Mouse (Mus musculus) kidney, adult 2 months (tissue): ENCODE data around the gene Zfp64. TPM values are rescaled to one million over a fixed set of nuclear protein-coding genes. Genes with fewer than 3 reads are reported as not detected.
A peak's percentile ranks its signal among the peaks of the same experiment; 100 is the strongest.

Source experiments
- DNase-seq: peaks from one replicate; pipeline ENCODE4 v3.0.0; 2021
- H3K27ac ChIP-seq: fragments of 200-500 bp; 2 replicates; pipeline ENCODE4 v1.5.1; 2012; ENCODE audit warnings: low read depth, low read length, control low read depth, inconsistent platforms; ENCODE audit not compliant: insufficient read depth
- H3K27me3 ChIP-seq: fragments of 200-500 bp; replicated peaks from 2 replicates; pipeline ENCODE4 v1.6.1; 2012; ENCODE audit warnings: mild to moderate bottlenecking, moderate library complexity, low read length, inconsistent platforms; ENCODE audit not compliant: control insufficient read depth, insufficient read depth
- H3K36me3 ChIP-seq: fragments of 200-500 bp; 2 replicates; pipeline ENCODE4 v1.6.1; 2012; ENCODE audit warnings: mild to moderate bottlenecking, moderate library complexity, low read length, inconsistent platforms; ENCODE audit not compliant: control insufficient read depth, insufficient read depth
- H3K4me1 ChIP-seq: fragments of 200-500 bp; 2 replicates; pipeline ENCODE4 v1.6.1; 2011; ENCODE audit warnings: low read length; ENCODE audit not compliant: control insufficient read depth, insufficient read depth
- H3K4me3 ChIP-seq: fragments of 200-500 bp; 2 replicates; pipeline ENCODE4 v1.5.1; 2011; ENCODE audit warnings: mild to moderate bottlenecking, low read depth, low read length, control low read depth; ENCODE audit not compliant: insufficient read depth
- CTCF ChIP-seq: fragments of 200-500 bp; conservative IDR thresholded peaks from 2 replicates; pipeline ENCODE4 v1.5.1; 2011; ENCODE audit warnings: low read depth, mild to moderate bottlenecking, control low read depth, low read length, moderate library complexity, mixed read lengths; ENCODE audit not compliant: insufficient read depth, insufficient read length
- POLR2A ChIP-seq: fragments of 200-500 bp; IDR thresholded peaks from one replicate; pipeline ENCODE4 v1.6.1; 2011; ENCODE audit warnings: low read depth, low read length, control low read depth
- WGBS: fragments of 180-500 bp; shearing (Covaris S2); methylation state at CpG from one replicate; pipeline ENCODE4 v1.1.7; 2018; 5-methylcytosine and 5-hydroxymethylcytosine counted together
- polyA plus RNA-seq: library from polyadenylated mRNA; depleted of rRNA; stranded (reverse); fragments of >200 nt; gene quantifications from 2 replicates; pipeline ENCODE4 v1.2.3, GENCODE M21; 2012

Gene Zfp64
- polyA plus RNA-seq, 1 experiment, result 18.6 TPM

- no peak for TF ChIP-seq POLR2A
- no peak for TF ChIP-seq CTCF
- H3K27ac ChIP-seq, result no peak overlapping the region
- DNase-seq, result no peak
- no peaks in the 10 kb centered on the region for H3K4me1 ChIP-seq
- H3K4me3 ChIP-seq, result no peak overlapping the region
- H3K36me3 ChIP-seq, result no peaks in the 10 kb centered on the region; the same call in 1 of the 2 replicates
- no peaks in the 10 kb centered on the region for H3K27me3 ChIP-seq
- 96% methylated on average over 14 of the region's 14 CpGs for WGBS
Observed at GRCm38 (mm10) chr2:168931686-168932085, 23.7 kb downstream of the Zfp64 start.

- no peaks in the 10 kb centered on the region for H3K27me3 ChIP-seq
- H3K36me3 ChIP-seq, result no peaks in the 10 kb centered on the region; the same call in 1 of the 2 replicates
- H3K4me1 ChIP-seq, result no peaks in the 10 kb centered on the region
- WGBS, result 23% methylated on average over 10 of the region's 10 CpGs
- TF ChIP-seq POLR2A (no peak), CTCF (peak; percentile 66)
- H3K4me3 ChIP-seq, result no peak overlapping the region
- no peak overlapping the region for H3K27ac ChIP-seq
- peak; percentile 71 for DNase-seq
Observed at GRCm38 (mm10) chr2:168929691-168930090, 25.7 kb downstream of the Zfp64 start.

DNA sequence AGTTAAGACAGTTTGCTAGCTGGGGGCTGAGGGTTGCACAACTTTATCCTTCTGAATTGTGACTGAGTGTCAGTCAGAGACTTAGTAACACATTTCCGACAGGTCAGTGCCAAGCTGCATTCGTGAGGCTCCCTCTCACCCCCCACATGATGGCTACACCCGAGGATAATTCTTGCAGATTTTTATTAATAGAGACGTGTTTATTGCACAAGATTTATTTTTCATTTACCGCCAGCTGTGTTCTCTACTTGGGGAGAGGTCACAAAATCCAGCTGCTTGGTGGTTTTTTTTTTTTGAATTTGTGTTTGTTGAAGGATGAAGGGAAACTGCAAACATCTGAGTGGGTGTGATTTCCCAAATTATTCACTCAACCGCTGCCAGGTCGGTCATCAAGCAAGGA lies 28.0 kb downstream of the Zfp64 start:
- no peaks in the 10 kb centered on the region for H3K27me3 ChIP-seq
- H3K4me1 ChIP-seq, result no peaks in the 10 kb centered on the region
- H3K4me3 ChIP-seq, result no peak overlapping the region
- 78% methylated on average over 7 of the region's 7 CpGs for WGBS
- TF ChIP-seq POLR2A (no peak), CTCF (no peak)
- no peak for DNase-seq
- H3K36me3 ChIP-seq, result no peaks in the 10 kb centered on the region
- H3K27ac ChIP-seq, result no peak overlapping the region

GRCm38 (mm10) chr2:168926257-168926810 lies 29.1 kb downstream of the Zfp64 start:
- no peak overlapping the region for H3K4me3 ChIP-seq
- TF ChIP-seq POLR2A (no peak), CTCF (no peak)
- no peak overlapping the region for H3K27ac ChIP-seq
- no peak for DNase-seq
- 94% methylated on average over 37 of the region's 37 CpGs for WGBS
- no peaks in the 10 kb centered on the region for H3K36me3 ChIP-seq
- H3K27me3 ChIP-seq, result no peaks in the 10 kb centered on the region
- H3K4me1 ChIP-seq, result no peaks in the 10 kb centered on the region

DNA sequence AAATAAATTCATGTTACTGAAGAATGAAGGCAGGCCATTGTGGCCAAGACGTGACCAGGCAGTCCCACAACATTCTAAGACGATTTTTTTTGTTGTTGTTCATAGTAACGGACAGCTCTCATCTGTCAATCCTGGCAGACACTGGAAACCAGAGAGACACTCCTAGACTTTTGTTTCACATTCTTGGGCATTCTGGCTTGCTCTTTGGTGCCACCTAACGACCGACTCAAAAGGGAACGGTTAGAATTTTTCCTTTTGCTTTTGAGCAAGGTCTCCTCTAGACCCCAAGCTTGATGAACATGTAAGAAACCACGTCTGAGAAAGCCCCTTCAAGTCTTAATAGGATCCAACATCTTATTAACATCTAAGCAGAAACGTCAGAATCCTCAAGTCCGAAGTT lies 31.7 kb downstream of the Zfp64 start:
- H3K4me3 ChIP-seq, result no peak overlapping the region
- H3K27ac ChIP-seq, result no peak overlapping the region
- peak; percentile 42 for DNase-seq
- no peaks in the 10 kb centered on the region for H3K4me1 ChIP-seq
- TF ChIP-seq CTCF, result peak; percentile 35; the same call in 1 of the 2 replicates
- no peak for TF ChIP-seq POLR2A
- H3K36me3 ChIP-seq, result no peaks in the 10 kb centered on the region
- H3K27me3 ChIP-seq, result no peaks in the 10 kb centered on the region
- WGBS, result 13% methylated on average over 9 of the region's 9 CpGs

DNA sequence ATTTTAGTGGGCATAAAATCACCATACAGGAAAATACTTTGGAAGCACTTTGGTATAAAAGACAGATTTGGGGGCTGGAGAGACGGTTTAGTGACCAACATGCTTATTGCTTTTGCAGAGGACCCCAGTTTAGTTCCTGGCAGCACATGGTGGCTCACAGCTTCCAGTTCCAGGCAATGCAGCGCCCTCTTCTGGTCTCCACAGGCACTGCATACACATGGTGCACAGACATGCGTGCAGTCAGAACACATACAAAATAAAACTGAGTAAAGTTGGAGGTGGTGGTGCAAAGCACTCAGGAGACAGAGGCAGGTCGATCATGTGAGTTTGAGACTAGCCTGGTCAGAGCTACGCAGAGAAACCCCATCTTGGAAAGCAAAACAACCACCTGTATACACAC lies 32.9 kb downstream of the Zfp64 start:
- no peaks in the 10 kb centered on the region for H3K36me3 ChIP-seq
- H3K4me1 ChIP-seq, result no peaks in the 10 kb centered on the region
- no peak overlapping the region for H3K27ac ChIP-seq
- no peak for TF ChIP-seq POLR2A
- TF ChIP-seq CTCF, result peak; percentile 28; the same call in 1 of the 2 replicates
- H3K27me3 ChIP-seq, result no peaks in the 10 kb centered on the region
- 86% methylated on average over 5 of the region's 5 CpGs for WGBS
- no peak overlapping the region for H3K4me3 ChIP-seq
- no peak for DNase-seq

- 70% methylated on average over 15 of the region's 15 CpGs for WGBS
- no peaks in the 10 kb centered on the region for H3K4me1 ChIP-seq
- no peak overlapping the region for H3K27ac ChIP-seq
- no peak for TF ChIP-seq CTCF
- no peak for DNase-seq
- H3K36me3 ChIP-seq, result no peaks in the 10 kb centered on the region
- H3K27me3 ChIP-seq, result no peaks in the 10 kb centered on the region
- no peak overlapping the region for H3K4me3 ChIP-seq
Observed at GRCm38 (mm10) chr2:168920007-168920406, 35.4 kb downstream of the Zfp64 start.
